21 mouse cellular contexts compared by ENCODE assay signal in genomic region chr3:31220040-31220439, GRCm38 (mm10).
"Had no signal": no experiment of that assay in that cellular context is flagged by ENCODE, and none has a peak within 500 bp of the region (broad histone marks: within the 10 kb centered on the region; RNA-seq: fewer than 3 reads in every experiment).

No protein-coding gene starts in this region.

- H3K4me3 ChIP-seq: kidney, embryonic 15.5 days; limb, embryonic 12.5 days; limb, embryonic 15.5 days; midbrain, embryonic 12.5 days; midbrain, embryonic 15.5 days; neural tube, embryonic 13.5 days had no signal

- H3K4me1 ChIP-seq: midbrain, embryonic 12.5 days; midbrain, embryonic 15.5 days; neural tube, embryonic 13.5 days had no signal

- DNase-seq: kidney, adult 2 months; kidney, postnatal 10 days; kidney, postnatal 36 days; left cerebral cortex, postnatal 4 days; liver, postnatal 0 days; lung, embryonic 14.5 days; lung, postnatal 10 days; lung, postnatal 4 days; right cerebral cortex, postnatal 14 days; right cerebral cortex, postnatal 4 days; thymus, adult 2 months; thymus, postnatal 14 days; thymus, postnatal 4 days had no signal

- H3K27ac ChIP-seq: kidney, embryonic 15.5 days; limb, embryonic 12.5 days; limb, embryonic 15.5 days; liver, embryonic 14.5 days; midbrain, embryonic 12.5 days; midbrain, embryonic 15.5 days; neural tube, embryonic 13.5 days; stomach, postnatal 0 days had no signal

- H3K36me3 ChIP-seq: kidney, embryonic 15.5 days; limb, embryonic 12.5 days; limb, embryonic 15.5 days; midbrain, embryonic 12.5 days had no signal

- H3K27me3 ChIP-seq: kidney, embryonic 15.5 days; limb, embryonic 12.5 days; limb, embryonic 15.5 days; midbrain, embryonic 12.5 days; midbrain, embryonic 15.5 days; neural tube, embryonic 13.5 days had no signal
